Mouse (Mus musculus): Measurements from ENCODE around the gene Mtg2. TPM values are rescaled to one million over a fixed set of nuclear protein-coding genes. Genes with fewer than 3 reads are reported as not detected.

Gene Mtg2
- total RNA-seq, 1 experiment = 33.9 TPM

- Histone ChIP-seq H3K4me3 (ENCODE audit: insufficient read depth in 1 of 2, low read depth in 1 of 2, low read length in 2 of 2, poor library complexity in 1 of 2, severe bottlenecking in 1 of 2) (no peak overlapping the region), H3K36me3 (ENCODE audit: control insufficient read depth, insufficient read depth, low read length, poor library complexity, severe bottlenecking) (0 out of 2 replicates have a peak, but pooled peaks cover under 1% of the 10 kb centered on the region), H3K9ac (ENCODE audit: insufficient read depth, low read depth, low read length, poor library complexity, severe bottlenecking) (no peak overlapping the region), H3K9me3 (ENCODE audit: control insufficient read depth, insufficient read depth, low read depth, low read length) (no peaks in the 10 kb centered on the region), H3K4me1 (ENCODE audit: control insufficient read depth in 2 of 2, insufficient read depth in 2 of 2, low read length in 2 of 2, poor library complexity in 1 of 2) (peaks cover 0 to 6% of the 10 kb centered on the region in 2 experiments; a peak in 1 of 4 replicates), H3K27ac (ENCODE audit: insufficient read depth, low read depth, low read length, poor library complexity, severe bottlenecking) (no peak overlapping the region)
- in situ Hi-C loops (cut with MboI; ENCODE audit: low sequenced_read_pairs in 2 of 2, unreplicated experiment in 2 of 2) = loop anchor here (5.0 to 10.0 kb wide), 2 partner anchors 131 to 133 kb away; no protein-coding TSS in a partner anchor
- TF ChIP-seq HCFC1 (IDR thresholded peaks at IDR 0.05; ENCODE audit: borderline replicate concordance, insufficient read depth, low read length) (no peak), ZC3H11A (IDR thresholded peaks at IDR 0.05; ENCODE audit: borderline replicate concordance, low read depth, low read length) (no peak), MAFK (IDR thresholded peaks at IDR 0.05; ENCODE audit: insufficient read depth, low read depth, low read length) (no peak), CHD2 (IDR thresholded peaks at IDR 0.05; ENCODE audit: low read depth, low read length) (no peak), ZNF384 (IDR thresholded peaks at IDR 0.05; ENCODE audit: low read depth, low read length) (no peak)
- DNase-seq (ENCODE audit: low read depth, low spot score) = no peak
These were observed 22.3 kb upstream of the Mtg2 start for GRCm38 (mm10) chr2:180047980-180048635.

GRCm38 (mm10) chr2:180050986-180051385 lies 19.4 kb upstream of the Mtg2 start:
- peak; percentile 80 for DNase-seq (ENCODE audit: low read depth, low spot score)
- Histone ChIP-seq H3K4me3 (ENCODE audit: insufficient read depth in 1 of 2, low read depth in 1 of 2, low read length in 2 of 2, poor library complexity in 1 of 2, severe bottlenecking in 1 of 2) (no peak overlapping the region), H3K9me3 (ENCODE audit: control insufficient read depth, insufficient read depth, low read depth, low read length) (no peaks in the 10 kb centered on the region), H3K4me1 (ENCODE audit: control insufficient read depth in 2 of 2, insufficient read depth in 2 of 2, low read length in 2 of 2, poor library complexity in 1 of 2) (peaks cover 0 to 6% of the 10 kb centered on the region in 2 experiments; a peak in 1 of 4 replicates), H3K27ac (ENCODE audit: insufficient read depth, low read depth, low read length, poor library complexity, severe bottlenecking) (no peak overlapping the region), H3K36me3 (ENCODE audit: control insufficient read depth, insufficient read depth, low read length, poor library complexity, severe bottlenecking) (peaks cover 6% of the 10 kb centered on the region), H3K9ac (ENCODE audit: insufficient read depth, low read depth, low read length, poor library complexity, severe bottlenecking) (no peak overlapping the region)
- TF ChIP-seq CHD2 (IDR thresholded peaks at IDR 0.05; ENCODE audit: low read depth, low read length) (no peak), ZC3H11A (IDR thresholded peaks at IDR 0.05; ENCODE audit: borderline replicate concordance, low read depth, low read length) (0 out of 2 replicates have a peak, but pooled peaks have one; percentile 65), MAFK (IDR thresholded peaks at IDR 0.05; ENCODE audit: insufficient read depth, low read depth, low read length) (no peak), ZNF384 (IDR thresholded peaks at IDR 0.05; ENCODE audit: low read depth, low read length) (no peak), HCFC1 (IDR thresholded peaks at IDR 0.05; ENCODE audit: borderline replicate concordance, insufficient read depth, low read length) (no peak)
- in situ Hi-C loops (cut with MboI; ENCODE audit: low sequenced_read_pairs in 2 of 2, unreplicated experiment in 2 of 2) = no loop called here

GRCm38 (mm10) chr2:180051986-180052733 lies 18.2 kb upstream of the Mtg2 start:
- Histone ChIP-seq H3K9ac (ENCODE audit: insufficient read depth, low read depth, low read length, poor library complexity, severe bottlenecking) (no peak overlapping the region), H3K4me1 (ENCODE audit: control insufficient read depth in 2 of 2, insufficient read depth in 2 of 2, low read length in 2 of 2, poor library complexity in 1 of 2) (peaks cover 0 to 6% of the 10 kb centered on the region in 2 experiments; a peak in 1 of 4 replicates), H3K4me3 (ENCODE audit: insufficient read depth in 1 of 2, low read depth in 1 of 2, low read length in 2 of 2, poor library complexity in 1 of 2, severe bottlenecking in 1 of 2) (no peak overlapping the region), H3K36me3 (ENCODE audit: control insufficient read depth, insufficient read depth, low read length, poor library complexity, severe bottlenecking) (peaks cover 9% of the 10 kb centered on the region), H3K9me3 (ENCODE audit: control insufficient read depth, insufficient read depth, low read depth, low read length) (no peaks in the 10 kb centered on the region), H3K27ac (ENCODE audit: insufficient read depth, low read depth, low read length, poor library complexity, severe bottlenecking) (no peak overlapping the region)
- in situ Hi-C loops (cut with MboI; ENCODE audit: low sequenced_read_pairs in 2 of 2, unreplicated experiment in 2 of 2) = no loop called here
- TF ChIP-seq HCFC1 (IDR thresholded peaks at IDR 0.05; ENCODE audit: borderline replicate concordance, insufficient read depth, low read length) = no peak
- peak; percentile 16; the same call in 1 of the 2 replicates for TF ChIP-seq ZC3H11A (IDR thresholded peaks at IDR 0.05; ENCODE audit: borderline replicate concordance, low read depth, low read length)
- peak; percentile 36 for DNase-seq (ENCODE audit: low read depth, low spot score)

- no peaks in the 10 kb centered on the region for H3K9me3 ChIP-seq (ENCODE audit: control insufficient read depth, insufficient read depth, low read depth, low read length)
- no peak overlapping the region for H3K9ac ChIP-seq (ENCODE audit: insufficient read depth, low read depth, low read length, poor library complexity, severe bottlenecking)
- no peak overlapping the region for H3K4me3 ChIP-seq (ENCODE audit: insufficient read depth in 1 of 2, low read depth in 1 of 2, low read length in 2 of 2, poor library complexity in 1 of 2, severe bottlenecking in 1 of 2)
- no peak for DNase-seq (ENCODE audit: low read depth, low spot score)
- peaks cover 0 to 6% of the 10 kb centered on the region in 2 experiments; a peak in 1 of 4 replicates for H3K4me1 ChIP-seq (ENCODE audit: control insufficient read depth in 2 of 2, insufficient read depth in 2 of 2, low read length in 2 of 2, poor library complexity in 1 of 2)
- peaks cover 16% of the 10 kb centered on the region for H3K36me3 ChIP-seq (ENCODE audit: control insufficient read depth, insufficient read depth, low read length, poor library complexity, severe bottlenecking)
- in situ Hi-C loops (cut with MboI; ENCODE audit: low sequenced_read_pairs in 2 of 2, unreplicated experiment in 2 of 2) = no loop called here
- H3K27ac ChIP-seq (ENCODE audit: insufficient read depth, low read depth, low read length, poor library complexity, severe bottlenecking) = no peak overlapping the region
- TF ChIP-seq ZC3H11A (IDR thresholded peaks at IDR 0.05; ENCODE audit: borderline replicate concordance, low read depth, low read length) (no peak), HCFC1 (IDR thresholded peaks at IDR 0.05; ENCODE audit: borderline replicate concordance, insufficient read depth, low read length) (no peak), ZNF384 (IDR thresholded peaks at IDR 0.05; ENCODE audit: low read depth, low read length) (no peak), CHD2 (IDR thresholded peaks at IDR 0.05; ENCODE audit: low read depth, low read length) (no peak), MAFK (IDR thresholded peaks at IDR 0.05; ENCODE audit: insufficient read depth, low read depth, low read length) (no peak)
These were observed 17.4 kb upstream of the Mtg2 start for GRCm38 (mm10) chr2:180053001-180053400.

Measured in ES-E14 (cell line).